Mouse (Mus musculus): Measurements from ENCODE around the gene Pxdc1. TPM values are rescaled to one million over a fixed set of nuclear protein-coding genes. Genes with fewer than 3 reads are reported as not detected.

The Pxdc1 gene
- polyA plus RNA-seq (2021; fragmentation: Nextera tagmentation), result 3.8 and 6.4 TPM in 2 replicates
- long read RNA-seq, experiment 1, transcript Pxdc1-202 (5 exons, 2,684 nt), result major isoform, 9 of 9 reads
- long read RNA-seq, experiment 1, partial matches to known transcripts, result 0 of 9 reads
- long read RNA-seq, experiment 1, other reads (novel, unspliced or antisense), result 0 of 9 reads
- long read RNA-seq, experiment 2, partial matches to known transcripts, result 0 of 7 reads
- long read RNA-seq, experiment 2, other reads (novel, unspliced or antisense), result 3 of 7 reads

GRCm38 (mm10) chr13:34653391-34653790 lies at the start of gene Pxdc1:
Gene Pxdc1, minus strand, starts transcription at chr13:34653486.

Other genes starting within 250 kb of the Pxdc1 start
- not detected in 2 replicates for gene Fam50b, start 81.4 kb upstream of the Pxdc1 start, polyA plus RNA-seq (2021; fragmentation: Nextera tagmentation)
- 27.1 and 29.9 TPM in 2 replicates for gene Prpf4b, start 221.8 kb upstream of the Pxdc1 start, polyA plus RNA-seq (2021; fragmentation: Nextera tagmentation)